Mouse (Mus musculus): Measurements from ENCODE around the gene Prr3.
"Not testable (repeated sequence)": the region's sequence is repeated elsewhere in the genome, so short reads cannot be mapped to it uniquely, and the experiment has no call there.

The Prr3 gene

GRCm38 (mm10) chr17:35998545-35999305 lies 18.7 kb upstream of the Prr3 start:
- DNase-seq (ENCODE audit: low spot score): no peak

DNA sequence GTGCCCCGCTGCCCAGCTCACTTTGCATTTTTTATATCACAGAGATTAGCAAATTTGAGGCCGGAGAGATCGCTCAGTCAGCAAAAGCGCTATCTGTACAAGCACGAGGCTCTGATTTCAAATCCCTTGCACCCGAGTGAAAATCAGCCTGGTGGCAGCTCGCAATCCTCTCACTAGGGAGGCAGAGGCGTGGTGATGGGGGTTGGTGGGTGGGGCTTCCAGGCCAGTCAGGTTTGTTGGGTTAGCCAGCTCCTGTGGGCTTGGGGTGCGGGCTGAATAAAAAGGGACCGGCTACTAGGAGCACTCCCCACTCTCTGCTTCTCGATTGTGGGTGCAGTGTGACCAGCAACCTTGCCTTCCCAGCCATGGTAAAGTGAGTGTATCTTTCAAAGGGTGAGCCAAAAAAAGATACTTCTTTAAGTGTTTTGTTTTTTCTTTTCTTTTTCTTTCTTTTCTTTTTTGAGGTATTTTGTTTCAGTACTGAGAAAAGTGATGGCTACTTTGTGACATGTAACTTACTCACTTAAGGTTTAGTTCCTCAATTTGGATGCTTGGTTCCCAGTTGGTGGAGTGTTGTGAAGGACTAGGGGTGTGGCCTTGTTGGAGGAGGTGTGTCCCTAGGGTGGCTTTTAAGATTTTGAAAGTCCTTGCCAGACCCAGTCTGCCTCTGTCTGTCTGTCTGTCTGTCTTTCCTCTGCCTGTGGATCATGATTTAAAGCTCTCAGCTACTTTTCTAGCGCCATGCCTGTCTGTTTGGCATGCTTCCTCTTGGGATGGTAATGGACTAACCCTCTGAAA lies 17.9 kb upstream of the Prr3 start:
- DNase-seq (ENCODE audit: low spot score): no peak

- DNase-seq (ENCODE audit: low spot score): peak; percentile 96
These were observed 16.9 kb upstream of the Prr3 start for GRCm38 (mm10) chr17:35996949-35997348.

GRCm38 (mm10) chr17:35994879-35995240 lies 14.8 kb upstream of the Prr3 start:
- DNase-seq (ENCODE audit: low spot score): no peak

- peak; percentile 72 for DNase-seq (ENCODE audit: low spot score)
These were observed 14.3 kb upstream of the Prr3 start for GRCm38 (mm10) chr17:35994175-35994878.

DNA sequence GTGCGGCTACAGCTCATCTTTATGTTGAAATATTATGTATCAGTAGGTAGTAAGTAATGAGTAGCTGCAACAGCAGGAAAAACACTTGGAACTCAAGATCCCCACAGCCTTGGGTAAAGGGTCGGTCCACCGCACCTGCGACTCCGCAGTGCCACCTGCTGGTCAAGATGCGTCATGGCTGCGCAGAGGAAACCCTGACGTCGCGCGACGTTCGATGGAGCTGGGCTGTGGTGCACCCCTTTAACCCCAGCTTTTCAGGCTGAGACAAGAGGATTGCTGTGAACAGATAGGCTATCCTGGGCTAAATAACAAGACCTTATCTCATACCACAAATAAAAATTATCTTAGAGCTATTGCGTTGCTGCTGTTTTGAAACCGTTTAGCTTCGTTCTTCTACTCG lies 13.6 kb upstream of the Prr3 start:
- DNase-seq (ENCODE audit: low spot score): peak; percentile 85

GRCm38 (mm10) chr17:35991781-35992180 lies 11.7 kb upstream of the Prr3 start:
- DNase-seq (ENCODE audit: low spot score): no peak

DNA sequence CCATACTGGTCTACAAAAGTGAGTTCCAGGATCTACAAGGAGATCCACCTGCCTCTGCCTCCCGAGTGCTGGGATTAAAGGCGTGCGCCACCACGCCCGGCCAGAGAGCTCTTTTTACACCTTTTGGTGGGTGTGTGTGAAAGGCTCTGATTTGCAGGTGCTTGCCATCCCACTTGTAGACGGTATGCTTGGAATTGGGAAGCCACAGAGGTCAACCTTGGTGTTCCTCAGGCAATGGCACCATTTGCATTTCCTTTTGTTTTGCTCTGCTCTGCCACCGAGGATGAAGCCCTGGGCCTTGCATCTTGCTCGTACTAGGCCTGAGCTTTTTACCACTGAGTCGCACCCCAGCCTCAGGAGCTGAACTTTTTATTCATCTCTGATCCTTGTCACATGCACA lies 1.7 kb upstream of the Prr3 start:
- no peak for DNase-seq (ENCODE audit: low spot score)

- DNase-seq (ENCODE audit: low spot score): peak; percentile 76
These were observed 323 bp upstream of the Prr3 start for GRCm38 (mm10) chr17:35980363-35980754.

GRCm38 (mm10) chr17:35978811-35979400 lies 1.1 kb downstream of the Prr3 start:
- no peak for DNase-seq (ENCODE audit: low spot score)

DNA sequence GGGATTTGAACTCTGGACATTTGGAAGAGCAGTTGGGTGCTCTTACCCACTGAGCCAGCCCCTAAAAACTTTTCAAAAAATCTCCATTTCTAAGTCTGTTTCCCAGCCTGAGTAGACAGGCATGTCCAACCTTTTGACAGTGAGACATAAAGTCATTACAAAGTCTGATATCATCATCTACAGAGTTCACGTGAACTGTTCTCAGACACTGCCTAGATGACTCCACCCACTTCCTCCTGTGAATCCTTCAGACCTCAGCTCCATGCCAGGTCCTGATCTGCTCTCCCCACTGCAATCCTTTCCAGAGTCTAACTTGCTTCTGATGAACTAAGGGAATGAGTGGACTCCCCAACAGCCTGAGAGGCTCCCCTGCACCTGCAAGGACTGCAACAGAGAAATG lies 7.9 kb downstream of the Prr3 start:
- DNase-seq (ENCODE audit: low spot score): no peak

DNA sequence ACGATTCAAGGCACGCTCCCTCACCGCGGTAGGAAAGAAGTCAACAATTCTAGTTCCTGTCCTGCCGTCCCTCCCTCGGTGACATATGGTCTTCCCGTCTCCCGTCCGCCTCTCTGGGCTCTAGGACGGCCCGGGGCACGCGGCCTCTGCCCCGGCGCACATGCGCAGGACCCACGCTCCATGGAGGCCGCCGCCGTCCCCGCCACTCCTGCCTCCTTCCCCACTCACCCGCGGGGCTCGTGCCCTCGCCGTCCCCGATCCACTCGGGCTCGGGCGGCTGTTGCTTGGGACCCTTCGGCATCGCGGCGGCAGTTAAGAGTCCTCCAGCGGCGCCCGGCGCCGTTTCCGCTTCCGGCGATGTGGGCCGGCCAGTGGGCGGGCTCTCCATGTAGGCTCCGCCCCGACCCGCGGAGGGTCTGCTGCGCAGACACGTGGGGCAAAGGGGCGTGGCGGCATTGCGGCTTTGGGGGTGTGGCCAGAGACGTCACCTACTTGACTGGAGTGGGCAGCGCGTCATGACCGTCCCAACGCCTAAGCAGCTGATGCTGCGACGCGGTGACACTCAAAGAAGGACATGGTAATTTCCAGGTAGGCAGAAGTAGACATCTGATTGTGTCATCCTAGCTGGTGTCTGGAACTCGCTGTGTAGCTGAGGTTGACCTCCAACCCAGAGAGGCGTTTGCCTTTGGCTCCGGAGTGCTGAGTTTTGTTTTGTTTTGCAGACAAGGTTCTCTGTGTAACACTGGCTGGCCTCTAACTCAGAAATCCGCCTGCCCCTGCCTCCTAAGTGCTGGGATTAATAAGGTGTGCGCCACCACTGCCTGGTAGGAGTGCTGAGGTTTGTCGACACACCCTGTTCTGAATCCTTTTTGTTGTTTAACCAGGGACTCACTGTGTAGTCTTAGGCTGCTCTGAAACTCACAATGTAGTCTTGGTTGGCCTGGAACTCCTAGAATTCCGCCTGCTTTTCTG lies 10.3 kb downstream of the Prr3 start, which contains the start of gene Abcf1:
Gene Abcf1 (minus strand): TSS at position 344 of the 972 bp plus-strand sequence.
- DNase-seq (ENCODE audit: low spot score): peak; percentile 100

DNA sequence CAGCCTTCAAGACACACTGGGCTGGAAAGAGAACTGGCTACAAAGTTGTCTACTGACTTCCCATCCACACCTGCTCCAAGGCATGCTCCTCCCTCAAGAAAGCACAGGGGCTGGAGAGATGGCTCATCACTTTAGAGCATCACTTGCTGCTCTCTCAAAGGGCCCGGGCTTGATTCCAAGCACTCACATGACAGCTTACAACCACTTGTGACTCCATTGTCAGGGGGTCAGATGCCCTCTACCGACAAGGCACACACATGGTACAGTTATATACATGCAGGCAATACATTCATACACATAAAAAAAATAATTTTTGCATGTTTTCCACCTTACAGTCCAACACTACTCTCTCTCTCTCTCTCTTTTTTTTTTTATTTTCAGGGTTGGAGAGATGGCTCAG lies 12.4 kb downstream of the Prr3 start:
- DNase-seq (ENCODE audit: low spot score): no peak

- DNase-seq (ENCODE audit: low spot score): no peak
These were observed 16.8 kb downstream of the Prr3 start for GRCm38 (mm10) chr17:35963279-35963678.

GRCm38 (mm10) chr17:35958533-35959223 lies 21.4 kb downstream of the Prr3 start:
- DNase-seq (ENCODE audit: low spot score): no peak

DNA sequence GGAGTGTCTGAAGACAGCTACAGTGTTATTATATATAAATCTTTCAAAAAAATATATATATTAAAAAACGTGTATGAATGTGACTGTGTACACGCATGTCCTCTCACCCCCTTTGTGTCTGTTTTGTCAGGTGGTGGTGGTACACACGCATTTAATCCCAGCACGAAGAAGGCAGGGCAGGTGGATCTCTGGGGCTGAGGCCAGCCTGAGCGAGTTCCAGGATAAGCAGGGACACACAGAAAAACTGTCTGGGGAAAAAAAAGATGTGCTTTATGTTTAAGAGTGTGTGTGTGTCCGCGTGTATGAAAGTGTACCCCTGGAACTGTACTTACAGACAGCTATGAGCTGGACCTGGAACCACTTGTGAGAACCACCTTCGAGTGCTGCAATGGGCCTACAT lies 25.4 kb downstream of the Prr3 start:
- no peak for DNase-seq (ENCODE audit: low spot score)

DNA sequence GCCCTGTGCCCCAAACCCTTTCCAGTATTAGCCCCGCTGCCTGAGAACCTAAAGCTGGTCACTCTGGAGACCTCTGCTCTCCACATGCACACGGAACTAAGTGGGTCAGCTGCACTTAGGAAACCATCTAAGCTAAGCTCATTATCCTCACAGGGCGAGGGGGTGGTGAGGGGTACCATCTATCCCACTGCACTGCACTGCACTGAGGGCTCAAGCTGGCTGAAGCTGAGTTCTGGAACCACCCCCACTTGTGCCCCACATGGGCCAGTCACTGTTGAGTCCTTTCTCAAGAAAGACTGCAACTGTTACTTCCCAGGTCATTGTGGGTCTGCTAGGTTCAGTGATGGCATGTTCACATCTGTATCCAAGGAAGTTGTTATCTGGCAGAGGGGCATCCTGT lies 27.5 kb downstream of the Prr3 start:
- not testable (repeated sequence) for DNase-seq (ENCODE audit: low spot score)

- DNase-seq (ENCODE audit: low spot score): not testable (repeated sequence)
These were observed 29.1 kb downstream of the Prr3 start for GRCm38 (mm10) chr17:35950946-35951345.

GRCm38 (mm10) chr17:35939941-35940340 lies 40.1 kb downstream of the Prr3 start:
- DNase-seq (ENCODE audit: low spot score): no peak

GRCm38 (mm10) chr17:35939108-35939507 lies 40.9 kb downstream of the Prr3 start:
- DNase-seq (ENCODE audit: low spot score): no peak

Measured in testis, postnatal 10 days (tissue).